Mouse (Mus musculus) forebrain, embryonic 10.5 days (tissue): ENCODE measurements at regions not wholly inside any gene's neighbourhood (a gene's known extent, or its start where the extent isn't known, plus 50 kb on each side); places are given as distances from the start of the nearest gene placed in this dataset.

Source experiments
- DNase-seq: peaks from one replicate; pipeline ENCODE4 v3.0.0-alpha.2; 2017; ENCODE audit warnings: low spot score; ENCODE audit errors: extremely low spot score
- H3K27ac ChIP-seq: fragments of 300-500 bp; sonication (generic); 2 replicates; pipeline ENCODE4 v1.5.1; 2016; ENCODE audit warnings: mild to moderate bottlenecking
- H3K27me3 ChIP-seq: fragments of 300-500 bp; sonication (generic); 2 replicates; pipeline ENCODE4 v1.6.1; 2016; ENCODE audit warnings: mild to moderate bottlenecking; ENCODE audit not compliant: poor library complexity, severe bottlenecking
- H3K36me3 ChIP-seq: fragments of 300-500 bp; sonication (generic); replicated peaks from 2 replicates; pipeline ENCODE4 v1.6.1; 2016; ENCODE audit warnings: mild to moderate bottlenecking, moderate library complexity
- H3K4me1 ChIP-seq: fragments of 300-500 bp; sonication (generic); 2 replicates; pipeline ENCODE4 v1.6.1; 2016
- H3K4me3 ChIP-seq: fragments of 300-500 bp; sonication (generic); 2 replicates; pipeline ENCODE4 v1.5.1; 2016; ENCODE audit warnings: mild to moderate bottlenecking, moderate library complexity
- H3K9me3 ChIP-seq: fragments of 300-500 bp; sonication (generic); 2 replicates; pipeline ENCODE4 v1.6.1; 2016; ENCODE audit warnings: mild to moderate bottlenecking, moderate library complexity
- WGBS: fragments of 180-500 bp; shearing (Covaris S2); methylation state at CpG from one replicate; pipeline ENCODE4 v1.1.7; 2016; 5-methylcytosine and 5-hydroxymethylcytosine counted together

DNA sequence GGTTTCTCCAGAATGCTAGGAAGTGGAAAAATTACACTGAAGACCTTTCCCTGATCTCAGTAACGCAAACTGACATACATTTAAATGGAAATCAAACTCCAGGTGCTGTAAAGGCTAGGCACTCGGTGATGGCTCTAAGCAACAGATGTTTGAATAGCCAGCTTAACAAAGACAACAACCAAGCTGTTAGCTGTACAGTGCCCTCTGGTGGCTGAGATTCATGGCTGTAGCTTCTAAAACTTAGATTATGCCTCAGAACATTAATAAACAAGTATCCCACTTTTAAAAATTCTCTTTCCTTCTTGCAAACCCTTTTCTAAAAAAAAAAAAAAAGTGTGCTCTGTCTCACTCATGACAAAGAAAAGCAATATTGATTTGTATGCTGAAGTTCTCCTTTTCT is 621.4 kb downstream of the Slc22a22 start:
- Histone ChIP-seq H3K27ac (no peak overlapping the region), H3K4me3 (no peak overlapping the region), H3K4me1 (peaks cover 22% of the 10 kb centered on the region), H3K36me3 (no peaks in the 10 kb centered on the region), H3K9me3 (no peaks in the 10 kb centered on the region), H3K27me3 (no peaks in the 10 kb centered on the region)
- peak; percentile 57 for DNase-seq
- WGBS, result 17% methylated on average over 2 of the region's 2 CpGs

- H3K27me3 ChIP-seq, result no peaks in the 10 kb centered on the region
- H3K36me3 ChIP-seq, result no peaks in the 10 kb centered on the region
- no peaks in the 10 kb centered on the region for H3K9me3 ChIP-seq
- 73% methylated on average over 5 of the region's 5 CpGs for WGBS
- no peak overlapping the region for H3K4me3 ChIP-seq
- peaks cover 13% of the 10 kb centered on the region for H3K4me1 ChIP-seq
- no peak overlapping the region for H3K27ac ChIP-seq
- no peak for DNase-seq
Observed at GRCm38 (mm10) chr15:56853106-56853505, 624.3 kb downstream of the Slc22a22 start.

DNA sequence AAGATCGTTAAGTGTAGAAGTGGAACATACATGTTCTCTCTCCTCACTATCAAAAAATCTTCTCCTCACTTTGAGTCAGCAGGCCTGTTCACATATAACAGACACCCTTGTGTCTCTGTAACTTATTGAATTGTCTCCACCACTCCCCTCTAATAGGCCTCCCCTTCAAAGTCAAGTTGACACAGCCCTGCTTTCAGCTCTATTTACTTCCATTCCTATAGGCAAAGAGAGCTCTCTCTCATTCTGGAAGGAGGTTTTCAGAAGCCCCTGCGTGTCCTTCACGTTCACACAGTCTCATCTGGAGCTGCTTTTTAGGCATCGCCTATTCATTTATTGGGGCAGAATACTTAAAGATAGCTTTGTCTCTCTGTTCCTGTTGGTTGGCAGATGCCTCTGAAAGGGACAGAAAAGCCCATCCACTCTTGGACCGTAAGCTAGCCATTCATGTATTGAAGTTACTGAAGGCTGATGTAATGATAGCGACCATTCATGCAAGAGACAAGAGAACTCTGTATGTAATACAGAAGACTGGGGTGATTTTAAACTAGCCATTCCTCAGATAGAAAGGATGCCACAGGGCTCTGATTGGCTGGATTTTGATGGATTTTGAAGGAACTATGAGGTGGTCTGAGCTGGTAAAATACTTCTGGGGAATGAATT is 629.8 kb downstream of the Slc22a22 start:
- Histone ChIP-seq H3K9me3 (no peaks in the 10 kb centered on the region), H3K27me3 (no peaks in the 10 kb centered on the region), H3K36me3 (no peaks in the 10 kb centered on the region), H3K4me1 (peaks cover 6% of the 10 kb centered on the region; the same call in 1 of the 2 replicates), H3K27ac (no peak overlapping the region), H3K4me3 (no peak overlapping the region)
- WGBS, result 80% methylated on average over 6 of the region's 6 CpGs
- DNase-seq, result no peak

DNA sequence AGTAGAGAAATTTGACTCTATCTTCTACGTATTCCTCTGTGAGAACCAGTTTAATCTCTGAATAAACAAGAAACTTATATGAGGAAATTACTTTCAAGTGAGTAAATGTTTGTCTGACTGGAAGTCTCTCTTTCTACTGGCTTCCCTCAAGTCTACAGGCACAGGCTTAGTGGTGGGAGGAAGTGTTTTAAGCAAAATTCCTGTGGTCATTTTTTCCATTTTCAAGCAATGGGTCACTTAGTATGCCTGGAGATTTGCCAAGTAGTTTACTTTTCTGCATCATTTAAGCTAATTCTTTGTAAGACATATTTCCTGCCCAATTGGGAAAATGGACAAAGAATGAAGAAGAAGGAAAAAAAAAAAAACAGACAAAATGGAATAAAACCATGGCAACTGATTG is 632.9 kb downstream of the Slc22a22 start:
- no peak for DNase-seq
- WGBS, result 87% methylated on average over 1 of the region's 1 CpGs
- H3K36me3 ChIP-seq, result no peaks in the 10 kb centered on the region

DNA sequence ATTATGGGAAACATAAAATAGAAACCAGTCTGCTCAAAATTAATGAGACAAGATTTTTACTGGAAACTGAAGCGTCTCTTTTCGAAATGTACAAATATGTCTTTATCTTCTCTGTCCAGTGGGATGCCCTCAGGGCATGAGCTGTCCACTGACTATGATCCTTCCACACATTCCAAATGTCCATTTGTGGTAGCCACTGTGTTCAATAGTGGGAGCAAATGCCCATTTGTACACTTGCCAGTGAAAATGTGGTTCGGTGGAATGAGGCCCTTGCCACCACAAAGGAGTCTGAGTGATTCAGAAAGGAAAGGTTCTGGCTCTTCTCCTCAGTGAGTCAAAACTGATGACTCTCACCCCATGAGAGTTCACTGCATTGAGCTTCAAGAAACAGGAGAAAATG is 635.9 kb downstream of the Slc22a22 start:
- H3K4me3 ChIP-seq, result no peak overlapping the region
- no peak for DNase-seq
- H3K4me1 ChIP-seq, result no peaks in the 10 kb centered on the region
- no peak overlapping the region for H3K27ac ChIP-seq
- H3K36me3 ChIP-seq, result no peaks in the 10 kb centered on the region
- WGBS, result 91% methylated on average over 3 of the region's 3 CpGs
- H3K9me3 ChIP-seq, result no peaks in the 10 kb centered on the region
- no peaks in the 10 kb centered on the region for H3K27me3 ChIP-seq

More for the DNA sequence above, 632.9 kb downstream of the Slc22a22 start:
- no peak overlapping the region for H3K4me3 ChIP-seq
- H3K27me3 ChIP-seq, result no peaks in the 10 kb centered on the region
- peaks cover 6% of the 10 kb centered on the region; the same call in 1 of the 2 replicates for H3K4me1 ChIP-seq
- no peak overlapping the region for H3K27ac ChIP-seq
- no peaks in the 10 kb centered on the region for H3K9me3 ChIP-seq

DNA sequence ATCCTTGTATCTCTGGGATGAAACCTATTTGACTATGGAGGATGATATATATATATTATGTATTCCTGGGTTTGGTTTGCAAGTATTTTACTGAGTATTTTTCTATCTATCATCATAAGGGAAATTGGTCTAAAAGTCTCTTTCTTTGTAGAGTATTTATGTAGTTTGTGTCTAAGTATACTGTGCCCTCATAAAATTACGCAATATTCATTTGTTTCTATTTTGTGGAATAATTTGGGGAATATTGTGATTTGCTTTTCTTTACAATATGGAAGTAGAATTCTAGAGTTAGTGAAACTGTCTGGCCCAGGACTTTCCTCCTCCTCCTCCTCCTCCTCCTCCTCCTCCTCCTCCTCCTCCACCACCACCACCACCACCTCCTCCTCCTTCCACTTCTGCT is 640.1 kb downstream of the Slc22a22 start:
- no peak overlapping the region for H3K27ac ChIP-seq
- H3K4me1 ChIP-seq, result no peaks in the 10 kb centered on the region
- no peaks in the 10 kb centered on the region for H3K36me3 ChIP-seq
- no peaks in the 10 kb centered on the region for H3K27me3 ChIP-seq
- 90% methylated on average over 1 of the region's 1 CpGs for WGBS
- no peak for DNase-seq
- no peaks in the 10 kb centered on the region for H3K9me3 ChIP-seq
- no peak overlapping the region for H3K4me3 ChIP-seq

DNA sequence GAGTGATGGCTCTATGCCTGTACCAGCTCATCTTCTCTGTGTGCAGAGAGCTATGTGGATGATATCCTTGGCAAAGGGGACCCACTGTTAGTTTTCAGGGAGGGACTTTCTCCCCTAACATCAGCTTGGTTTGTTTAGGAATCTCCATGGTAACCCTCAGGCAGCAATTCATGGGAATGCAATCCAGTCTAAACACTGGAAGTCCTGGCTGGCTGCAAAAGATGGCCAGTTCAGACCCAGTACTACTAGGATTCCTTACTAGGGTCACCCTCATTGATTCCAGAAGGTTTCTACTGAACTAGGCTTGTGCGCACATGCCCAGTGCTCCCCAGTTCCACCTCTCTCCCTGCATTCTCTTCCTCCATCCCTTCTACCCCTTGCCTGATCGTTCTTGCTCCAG is 642.8 kb downstream of the Slc22a22 start:
- Histone ChIP-seq H3K27me3 (no peaks in the 10 kb centered on the region), H3K36me3 (no peaks in the 10 kb centered on the region), H3K4me3 (no peak overlapping the region), H3K4me1 (no peaks in the 10 kb centered on the region), H3K9me3 (no peaks in the 10 kb centered on the region), H3K27ac (no peak overlapping the region)
- no peak for DNase-seq
- WGBS, result 92% methylated on average over 2 of the region's 2 CpGs

DNA sequence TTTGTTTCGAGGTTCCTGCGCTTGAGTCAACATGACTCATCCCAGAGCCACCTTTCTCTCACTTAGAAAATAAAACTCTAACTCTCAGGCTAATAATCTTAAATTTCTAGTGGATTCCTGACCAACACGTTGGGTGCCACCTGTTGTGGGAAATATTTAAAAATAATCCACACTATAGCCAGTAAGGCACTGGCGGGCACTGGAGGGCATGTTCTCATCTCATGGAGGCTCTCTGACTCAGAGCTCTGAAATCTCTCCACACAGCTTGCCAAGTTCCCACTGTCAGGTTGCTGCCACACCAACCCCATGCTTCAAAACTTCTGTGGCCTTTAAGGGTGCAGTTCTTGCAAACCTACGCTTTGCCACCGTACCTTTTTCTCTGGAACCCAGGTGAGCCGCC is 644.8 kb downstream of the Slc22a22 start:
- H3K4me3 ChIP-seq, result no peak overlapping the region
- H3K27me3 ChIP-seq, result no peaks in the 10 kb centered on the region
- WGBS, result 94% methylated on average over 7 of the region's 7 CpGs
- H3K36me3 ChIP-seq, result no peaks in the 10 kb centered on the region
- no peak overlapping the region for H3K27ac ChIP-seq
- no peak for DNase-seq
- H3K4me1 ChIP-seq, result no peaks in the 10 kb centered on the region
- no peaks in the 10 kb centered on the region for H3K9me3 ChIP-seq

DNA sequence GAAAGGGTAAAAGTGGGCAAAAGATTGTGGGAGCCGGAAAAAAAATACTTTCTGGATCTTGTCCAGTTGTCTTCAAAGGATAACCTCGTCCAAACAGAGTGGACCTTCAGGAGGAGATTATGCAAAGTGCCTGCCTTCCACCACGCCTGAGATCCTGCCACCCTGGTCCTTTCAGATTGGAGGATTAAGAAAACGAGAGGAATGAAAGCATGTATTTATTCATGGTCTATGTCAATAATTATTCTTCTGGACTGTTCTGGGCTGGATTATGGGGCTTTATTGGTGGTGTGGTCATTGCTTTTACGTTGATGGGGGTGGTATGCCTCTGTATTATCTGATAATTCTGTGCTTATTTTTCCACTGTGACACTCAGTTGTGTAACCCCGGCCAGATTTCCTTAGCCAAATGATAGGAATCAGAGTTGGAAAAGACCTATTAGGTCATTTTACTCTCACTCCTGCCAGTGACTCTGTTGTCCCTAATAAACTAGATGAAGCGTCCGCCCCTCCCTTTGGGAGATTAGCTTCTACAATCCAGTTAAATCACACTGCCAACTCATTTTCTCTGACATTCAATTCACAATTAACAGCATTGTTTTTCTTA is 656.3 kb downstream of the Slc22a22 start:
- WGBS, result 37% methylated on average over 8 of the region's 8 CpGs
- H3K4me3 ChIP-seq, result no peak overlapping the region
- no peaks in the 10 kb centered on the region for H3K9me3 ChIP-seq
- no peak for DNase-seq
- H3K27ac ChIP-seq, result no peak overlapping the region
- no peaks in the 10 kb centered on the region for H3K36me3 ChIP-seq
- H3K27me3 ChIP-seq, result peaks cover 11% of the 10 kb centered on the region
- H3K4me1 ChIP-seq, result peaks cover 26% of the 10 kb centered on the region

DNA sequence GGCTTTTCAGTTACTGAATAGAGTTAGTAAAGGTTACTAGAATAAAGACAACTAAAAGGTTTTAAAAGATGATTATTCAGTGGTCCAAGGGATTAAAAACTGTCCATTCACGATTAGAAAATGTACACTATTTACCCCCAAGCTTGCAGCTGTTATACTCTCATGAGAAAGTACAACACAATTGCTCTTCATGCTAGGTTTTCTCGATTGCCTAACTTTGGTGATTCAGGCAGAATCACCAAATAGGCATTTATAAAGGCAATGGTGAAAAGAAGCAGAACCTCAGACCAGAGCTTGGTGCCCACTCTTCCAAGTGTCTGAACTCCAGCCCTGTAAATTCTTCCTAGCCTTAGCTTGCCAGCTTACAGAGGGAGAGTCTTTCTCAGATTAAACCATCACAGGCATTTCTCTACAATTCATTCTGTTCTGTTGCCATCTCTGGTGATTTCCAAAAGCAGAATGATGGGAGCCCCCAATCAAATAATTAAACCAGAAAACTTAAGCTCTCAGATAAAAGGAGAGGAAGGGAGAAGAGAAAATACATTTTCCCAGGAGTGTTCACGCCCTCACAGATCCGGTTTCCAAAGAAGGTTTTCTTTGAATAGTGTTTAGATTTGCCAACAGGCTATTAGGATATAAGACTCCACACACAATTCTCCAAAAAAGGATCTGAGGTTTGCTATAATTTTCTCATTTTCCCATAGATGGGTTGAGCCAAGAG is 657.0 kb downstream of the Slc22a22 start:
- H3K27me3 ChIP-seq, result peaks cover 18% of the 10 kb centered on the region
- H3K4me1 ChIP-seq, result peaks cover 26% of the 10 kb centered on the region
- H3K27ac ChIP-seq, result no peak overlapping the region
- H3K36me3 ChIP-seq, result no peaks in the 10 kb centered on the region
- DNase-seq, result no peak
- no peak overlapping the region for H3K4me3 ChIP-seq
- 52% methylated on average over 4 of the region's 4 CpGs for WGBS
- H3K9me3 ChIP-seq, result no peaks in the 10 kb centered on the region

GRCm38 (mm10) chr15:56818158-56818690 is 659.2 kb downstream of the Slc22a22 start:
- H3K36me3 ChIP-seq, result no peaks in the 10 kb centered on the region

GRCm38 (mm10) chr15:56817204-56818157 is 659.9 kb downstream of the Slc22a22 start:
- Histone ChIP-seq H3K4me1 (peaks cover 38% of the 10 kb centered on the region), H3K9me3 (no peaks in the 10 kb centered on the region), H3K36me3 (no peaks in the 10 kb centered on the region), H3K27ac (no peak overlapping the region), H3K4me3 (no peak overlapping the region), H3K27me3 (peaks cover 25% of the 10 kb centered on the region)
- 40% methylated on average over 5 of the region's 5 CpGs for WGBS
- DNase-seq, result no peak

More at GRCm38 (mm10) chr15:56818158-56818690, 659.2 kb downstream of the Slc22a22 start:
- WGBS, result 10% methylated on average over 4 of the region's 4 CpGs
- H3K27ac ChIP-seq, result no peak overlapping the region
- H3K9me3 ChIP-seq, result no peaks in the 10 kb centered on the region
- H3K4me3 ChIP-seq, result no peak overlapping the region
- H3K27me3 ChIP-seq, result peaks cover 25% of the 10 kb centered on the region
- peaks cover 34% of the 10 kb centered on the region for H3K4me1 ChIP-seq
- DNase-seq, result no peak
